Mouse (Mus musculus): ENCODE results near the gene Fam53b. TPM values are rescaled to one million over a fixed set of nuclear protein-coding genes. Genes with fewer than 3 reads are reported as not detected.

The Fam53b gene
- polyA plus RNA-seq, 1 experiment from 2014 or later = 29.4 TPM

GRCm38 (mm10) chr7:132802066-132802465 lies 11.6 kb downstream of the Fam53b start:
- H3K4me3 ChIP-seq (ENCODE audit: low read depth, low read length) = no peak overlapping the region
- no peak overlapping the region for H3K4me2 ChIP-seq (ENCODE audit: low read depth, low read length)
- H3K27me3 ChIP-seq (ENCODE audit: control insufficient read depth, insufficient read depth, low read depth, low read length) = no peaks in the 10 kb centered on the region
- no peaks in the 10 kb centered on the region for H3K36me3 ChIP-seq (ENCODE audit: control insufficient read depth, insufficient read depth)
- H3K9ac ChIP-seq (ENCODE audit: low read depth, low read length) = no peak overlapping the region
- H3K4me1 ChIP-seq (ENCODE audit: control insufficient read depth, low read depth, low read length) = peaks cover 44% of the 10 kb centered on the region
- ATAC-seq (ENCODE audit: low read depth) = no peak
- H3K27ac ChIP-seq (ENCODE audit: low read length) = no peak overlapping the region; the same call in 1 of the 2 replicates
- WGBS (ENCODE audit: insufficient replicate concordance) = 74% methylated on average over 2 of the region's 2 CpGs
- H3K9me3 ChIP-seq (replicated peaks; ENCODE audit: control insufficient read depth, low read length) = no peaks in the 10 kb centered on the region

GRCm38 (mm10) chr7:132801509-132801908 lies 12.2 kb downstream of the Fam53b start:
- H3K9me3 ChIP-seq (replicated peaks; ENCODE audit: control insufficient read depth, low read length) = no peaks in the 10 kb centered on the region
- H3K4me2 ChIP-seq (ENCODE audit: low read depth, low read length) = no peak overlapping the region
- H3K4me3 ChIP-seq (ENCODE audit: low read depth, low read length) = no peak overlapping the region
- H3K4me1 ChIP-seq (ENCODE audit: control insufficient read depth, low read depth, low read length) = peaks cover 39% of the 10 kb centered on the region
- H3K27me3 ChIP-seq (ENCODE audit: control insufficient read depth, insufficient read depth, low read depth, low read length) = no peaks in the 10 kb centered on the region
- no peak overlapping the region for H3K9ac ChIP-seq (ENCODE audit: low read depth, low read length)
- H3K27ac ChIP-seq (ENCODE audit: low read length) = no peak overlapping the region
- no peak for ATAC-seq (ENCODE audit: low read depth)
- H3K36me3 ChIP-seq (ENCODE audit: control insufficient read depth, insufficient read depth) = no peaks in the 10 kb centered on the region
- WGBS (ENCODE audit: insufficient replicate concordance) = 72% methylated on average over 5 of the region's 5 CpGs

- H3K36me3 ChIP-seq (ENCODE audit: control insufficient read depth, insufficient read depth) = no peaks in the 10 kb centered on the region
- H3K27me3 ChIP-seq (ENCODE audit: control insufficient read depth, insufficient read depth, low read depth, low read length) = no peaks in the 10 kb centered on the region
- no peaks in the 10 kb centered on the region for H3K9me3 ChIP-seq (replicated peaks; ENCODE audit: control insufficient read depth, low read length)
- no peak overlapping the region for H3K27ac ChIP-seq (ENCODE audit: low read length)
- H3K4me2 ChIP-seq (ENCODE audit: low read depth, low read length) = no peak overlapping the region
- peaks cover 33% of the 10 kb centered on the region for H3K4me1 ChIP-seq (ENCODE audit: control insufficient read depth, low read depth, low read length)
- no peak overlapping the region for H3K9ac ChIP-seq (ENCODE audit: low read depth, low read length)
- H3K4me3 ChIP-seq (ENCODE audit: low read depth, low read length) = no peak overlapping the region
- WGBS (ENCODE audit: insufficient replicate concordance) = 77% methylated on average over 10 of the region's 10 CpGs
- no peak for ATAC-seq (ENCODE audit: low read depth)
These were observed 12.8 kb downstream of the Fam53b start for GRCm38 (mm10) chr7:132800868-132801267.

- H3K9ac ChIP-seq (ENCODE audit: low read depth, low read length) = no peak overlapping the region
- ATAC-seq (ENCODE audit: low read depth) = peak; percentile 17
- 69% methylated on average over 5 of the region's 5 CpGs for WGBS (ENCODE audit: insufficient replicate concordance)
- H3K27ac ChIP-seq (ENCODE audit: low read length) = no peak overlapping the region
- H3K9me3 ChIP-seq (replicated peaks; ENCODE audit: control insufficient read depth, low read length) = no peaks in the 10 kb centered on the region
- H3K4me1 ChIP-seq (ENCODE audit: control insufficient read depth, low read depth, low read length) = peaks cover 18% of the 10 kb centered on the region
- no peak overlapping the region for H3K4me3 ChIP-seq (ENCODE audit: low read depth, low read length)
- no peaks in the 10 kb centered on the region for H3K27me3 ChIP-seq (ENCODE audit: control insufficient read depth, insufficient read depth, low read depth, low read length)
- H3K36me3 ChIP-seq (ENCODE audit: control insufficient read depth, insufficient read depth) = no peaks in the 10 kb centered on the region
- H3K4me2 ChIP-seq (ENCODE audit: low read depth, low read length) = no peak overlapping the region
These were observed 14.3 kb downstream of the Fam53b start for GRCm38 (mm10) chr7:132799119-132800016.

- WGBS (ENCODE audit: insufficient replicate concordance) = 71% methylated on average over 5 of the region's 5 CpGs
These were observed 18.5 kb downstream of the Fam53b start for GRCm38 (mm10) chr7:132795141-132795540.

GRCm38 (mm10) chr7:132793467-132793866 lies 20.2 kb downstream of the Fam53b start:
- Histone ChIP-seq H3K4me2 (ENCODE audit: low read depth, low read length) (no peak overlapping the region), H3K9ac (ENCODE audit: low read depth, low read length) (no peak overlapping the region), H3K27me3 (ENCODE audit: control insufficient read depth, insufficient read depth, low read depth, low read length) (no peaks in the 10 kb centered on the region), H3K36me3 (ENCODE audit: control insufficient read depth, insufficient read depth) (no peaks in the 10 kb centered on the region), H3K4me1 (ENCODE audit: control insufficient read depth, low read depth, low read length) (peaks cover 5% of the 10 kb centered on the region), H3K9me3 (replicated peaks; ENCODE audit: control insufficient read depth, low read length) (no peaks in the 10 kb centered on the region), H3K4me3 (ENCODE audit: low read depth, low read length) (no peak overlapping the region), H3K27ac (ENCODE audit: low read length) (no peak overlapping the region)
- 53% methylated on average over 6 of the region's 6 CpGs for WGBS (ENCODE audit: insufficient replicate concordance)
- ATAC-seq (ENCODE audit: low read depth) = no peak

More at GRCm38 (mm10) chr7:132795141-132795540, 18.5 kb downstream of the Fam53b start:
- Histone ChIP-seq H3K27ac (ENCODE audit: low read length) (no peak overlapping the region), H3K36me3 (ENCODE audit: control insufficient read depth, insufficient read depth) (no peaks in the 10 kb centered on the region), H3K9ac (ENCODE audit: low read depth, low read length) (no peak overlapping the region), H3K9me3 (replicated peaks; ENCODE audit: control insufficient read depth, low read length) (no peaks in the 10 kb centered on the region), H3K4me1 (ENCODE audit: control insufficient read depth, low read depth, low read length) (peaks cover 8% of the 10 kb centered on the region), H3K27me3 (ENCODE audit: control insufficient read depth, insufficient read depth, low read depth, low read length) (no peaks in the 10 kb centered on the region), H3K4me3 (ENCODE audit: low read depth, low read length) (no peak overlapping the region), H3K4me2 (ENCODE audit: low read depth, low read length) (no peak overlapping the region)
- no peak for ATAC-seq (ENCODE audit: low read depth)

- WGBS (ENCODE audit: insufficient replicate concordance) = 77% methylated on average over 14 of the region's 14 CpGs
- ATAC-seq (ENCODE audit: low read depth) = no peak
- H3K27me3 ChIP-seq (ENCODE audit: control insufficient read depth, insufficient read depth, low read depth, low read length) = no peaks in the 10 kb centered on the region
These were observed 23.1 kb downstream of the Fam53b start for GRCm38 (mm10) chr7:132790447-132791219.

GRCm38 (mm10) chr7:132788826-132789225 lies 24.9 kb downstream of the Fam53b start:
- Histone ChIP-seq H3K27me3 (ENCODE audit: control insufficient read depth, insufficient read depth, low read depth, low read length) (no peaks in the 10 kb centered on the region), H3K4me2 (ENCODE audit: low read depth, low read length) (no peak overlapping the region), H3K9me3 (replicated peaks; ENCODE audit: control insufficient read depth, low read length) (no peaks in the 10 kb centered on the region), H3K4me1 (ENCODE audit: control insufficient read depth, low read depth, low read length) (peaks cover 28% of the 10 kb centered on the region), H3K4me3 (ENCODE audit: low read depth, low read length) (no peak overlapping the region), H3K27ac (ENCODE audit: low read length) (no peak overlapping the region), H3K36me3 (ENCODE audit: control insufficient read depth, insufficient read depth) (no peaks in the 10 kb centered on the region), H3K9ac (ENCODE audit: low read depth, low read length) (no peak overlapping the region)
- WGBS (ENCODE audit: insufficient replicate concordance) = 84% methylated on average over 13 of the region's 13 CpGs
- ATAC-seq (ENCODE audit: low read depth) = no peak

More at GRCm38 (mm10) chr7:132790447-132791219, 23.1 kb downstream of the Fam53b start:
- H3K4me2 ChIP-seq (ENCODE audit: low read depth, low read length) = no peak overlapping the region
- no peak overlapping the region for H3K9ac ChIP-seq (ENCODE audit: low read depth, low read length)
- no peak overlapping the region for H3K4me3 ChIP-seq (ENCODE audit: low read depth, low read length)
- H3K36me3 ChIP-seq (ENCODE audit: control insufficient read depth, insufficient read depth) = no peaks in the 10 kb centered on the region
- H3K4me1 ChIP-seq (ENCODE audit: control insufficient read depth, low read depth, low read length) = peaks cover 22% of the 10 kb centered on the region
- no peaks in the 10 kb centered on the region for H3K9me3 ChIP-seq (replicated peaks; ENCODE audit: control insufficient read depth, low read length)
- no peak overlapping the region for H3K27ac ChIP-seq (ENCODE audit: low read length)

Data from liver, embryonic 16.5 days (tissue).